Mouse (Mus musculus) intestine, embryonic 16.5 days (tissue): ENCODE results near the gene Shf. TPM values are rescaled to one million over a fixed set of nuclear protein-coding genes. Genes with fewer than 3 reads are reported as not detected.

Source experiments
- ATAC-seq: fragments of 200-750 bp; cut with Nextera tagmentation; 2 replicates; pipeline ENCODE4 v1.8.0; 2017; ENCODE audit warnings: moderate TSS enrichment, moderate library complexity
- H3K27ac ChIP-seq: fragments of 300-500 bp; sonication (generic); 2 replicates; pipeline ENCODE4 v1.5.1; 2014; ENCODE audit warnings: mild to moderate bottlenecking, low read length
- H3K27me3 ChIP-seq: fragments of 300-500 bp; sonication (generic); replicated peaks from 2 replicates; pipeline ENCODE4 v1.6.1; 2014; ENCODE audit warnings: low read length, control low read depth, mixed read lengths; ENCODE audit not compliant: control insufficient read depth, insufficient read depth
- H3K36me3 ChIP-seq: fragments of 300-500 bp; sonication (generic); 2 replicates; pipeline ENCODE4 v1.6.1; 2014; ENCODE audit warnings: low read length, control low read depth; ENCODE audit not compliant: control insufficient read depth, insufficient read depth
- H3K4me1 ChIP-seq: fragments of 300-500 bp; sonication (generic); 2 replicates; pipeline ENCODE4 v1.6.1; 2014; ENCODE audit warnings: low read length, control low read depth, mixed read lengths; ENCODE audit not compliant: control insufficient read depth, insufficient read depth
- H3K4me2 ChIP-seq: fragments of 300-500 bp; sonication (generic); 2 replicates; pipeline ENCODE4 v1.6.1; 2014; ENCODE audit warnings: low read depth, low read length, control low read depth
- H3K4me3 ChIP-seq: fragments of 300-500 bp; sonication (generic); 2 replicates; pipeline ENCODE4 v1.5.1; 2014; ENCODE audit warnings: mild to moderate bottlenecking, low read length
- H3K9ac ChIP-seq: fragments of 300-500 bp; sonication (generic); 2 replicates; pipeline ENCODE4 v1.6.1; 2014; ENCODE audit warnings: low read depth, low read length
- H3K9me3 ChIP-seq: fragments of 300-500 bp; sonication (generic); 2 replicates; pipeline ENCODE4 v1.6.1; 2016; ENCODE audit warnings: low read length, control low read depth; ENCODE audit not compliant: control insufficient read depth
- WGBS: fragments of 180-500 bp; shearing (Covaris S2); extraction: QIAGEN DNeasy Blood & Tissue Kit; methylation state at CpG from one replicate; pipeline ENCODE4 v1.1.7; 2014; 5-methylcytosine and 5-hydroxymethylcytosine counted together
- polyA plus RNA-seq: library from polyadenylated mRNA; unstranded; fragments of >200 nt; fragmentation: Nextera tagmentation; extraction: Ambion mirVana; gene quantifications from 2 replicates; pipeline ENCODE4 v1.2.1, GENCODE M21; 2015

Shf gene
- polyA plus RNA-seq, 1 experiment from 2014 or later, result 1.9 TPM

DNA sequence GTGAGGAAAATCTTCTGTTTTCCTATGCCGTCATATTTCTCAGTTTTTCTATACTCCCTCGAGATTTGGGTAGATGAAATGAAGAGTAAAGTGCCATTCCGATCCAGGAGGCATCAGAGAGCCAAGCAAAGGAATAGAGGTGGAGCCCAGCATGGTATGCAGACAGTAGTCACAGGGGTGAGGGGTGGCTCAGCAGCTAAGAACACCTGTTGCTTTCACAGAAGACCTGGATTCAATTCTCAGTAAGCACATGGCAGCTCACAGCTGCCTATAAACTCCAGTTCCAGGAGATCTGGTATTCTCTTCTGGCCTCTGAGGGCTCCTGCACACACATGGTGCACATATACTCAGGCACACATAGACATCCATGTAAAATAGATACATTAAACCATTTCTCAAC is 3.1 kb upstream of the Shf start:
- ATAC-seq, result no peak

DNA sequence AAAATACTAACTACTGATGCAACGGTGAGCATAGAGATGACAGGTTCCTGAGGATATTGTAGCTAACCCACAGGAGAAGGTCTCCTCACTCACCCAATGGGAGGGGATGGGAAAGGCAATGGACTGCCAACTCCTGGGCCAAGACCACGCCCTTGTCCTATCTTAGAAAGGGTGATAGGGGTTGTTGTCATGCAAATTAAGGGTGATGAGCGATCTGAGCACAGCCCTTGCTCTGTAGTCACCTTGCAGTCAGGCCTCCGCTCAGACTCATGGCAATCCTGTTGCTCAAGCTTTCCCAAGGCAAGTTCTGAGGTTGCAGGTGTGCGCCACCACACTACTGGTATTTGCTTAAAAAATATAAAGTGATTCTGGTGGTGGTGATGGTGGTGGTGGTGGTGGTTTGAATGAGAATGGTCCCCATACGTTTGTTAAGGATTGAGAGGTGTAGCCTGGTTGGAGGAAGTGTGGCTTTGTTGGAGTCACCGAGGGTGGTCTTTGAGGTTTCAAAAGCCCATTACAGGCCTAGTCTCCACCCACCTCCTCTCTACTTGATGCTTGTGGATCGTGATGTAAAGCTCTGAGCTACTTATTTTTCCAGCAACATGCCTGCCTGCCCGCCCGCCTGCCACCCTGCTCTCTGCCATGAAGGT is 1.3 kb upstream of the Shf start:
- H3K9me3 ChIP-seq, result no peaks in the 10 kb centered on the region
- H3K36me3 ChIP-seq, result no peaks in the 10 kb centered on the region
- no peak overlapping the region for H3K27ac ChIP-seq
- no peak for ATAC-seq
- peaks cover 8% of the 10 kb centered on the region for H3K4me1 ChIP-seq
- H3K4me2 ChIP-seq, result no peak overlapping the region
- H3K27me3 ChIP-seq, result no peaks in the 10 kb centered on the region
- H3K9ac ChIP-seq, result no peak overlapping the region
- no peak overlapping the region for H3K4me3 ChIP-seq
- WGBS, result 49% methylated on average over 10 of the region's 10 CpGs

More for the DNA sequence above, 3.1 kb upstream of the Shf start:
- peaks cover 8% of the 10 kb centered on the region for H3K4me1 ChIP-seq
- no peaks in the 10 kb centered on the region for H3K9me3 ChIP-seq
- H3K36me3 ChIP-seq, result no peaks in the 10 kb centered on the region
- no peak overlapping the region for H3K4me2 ChIP-seq
- H3K27ac ChIP-seq, result no peak overlapping the region
- no peak overlapping the region for H3K4me3 ChIP-seq
- no peaks in the 10 kb centered on the region for H3K27me3 ChIP-seq
- 68% methylated on average over 3 of the region's 3 CpGs for WGBS
- no peak overlapping the region for H3K9ac ChIP-seq

GRCm38 (mm10) chr2:122368081-122368971 is 636 bp downstream of the Shf start:
- Histone ChIP-seq H3K27me3 (no peaks in the 10 kb centered on the region), H3K4me2 (peak overlapping the region; percentile 89), H3K4me3 (peak overlapping the region; percentile 74), H3K36me3 (no peaks in the 10 kb centered on the region), H3K27ac (0 out of 2 replicates have a peak overlapping the region, but pooled peaks have one; percentile 42), H3K9me3 (no peaks in the 10 kb centered on the region), H3K4me1 (peaks cover 10% of the 10 kb centered on the region), H3K9ac (peak overlapping the region; percentile 82)
- ATAC-seq, result peak; percentile 72
- 1% methylated on average over 28 of the region's 55 CpGs for WGBS

- ATAC-seq, result no peak
Measured at GRCm38 (mm10) chr2:122367701-122368080, 1.3 kb downstream of the Shf start.

GRCm38 (mm10) chr2:122367181-122367580 is 1.8 kb downstream of the Shf start:
- H3K27ac ChIP-seq, result no peak overlapping the region
- WGBS, result 45% methylated on average over 4 of the region's 4 CpGs
- H3K27me3 ChIP-seq, result no peaks in the 10 kb centered on the region
- ATAC-seq, result no peak
- peak overlapping the region; percentile 89 for H3K4me2 ChIP-seq
- H3K9ac ChIP-seq, result no peak overlapping the region
- peaks cover 10% of the 10 kb centered on the region for H3K4me1 ChIP-seq
- no peaks in the 10 kb centered on the region for H3K36me3 ChIP-seq
- H3K9me3 ChIP-seq, result no peaks in the 10 kb centered on the region
- H3K4me3 ChIP-seq, result no peak overlapping the region

More at GRCm38 (mm10) chr2:122367701-122368080, 1.3 kb downstream of the Shf start:
- Histone ChIP-seq H3K27ac (no peak overlapping the region), H3K4me2 (peak overlapping the region; percentile 89), H3K9ac (peak overlapping the region; percentile 82), H3K4me1 (peaks cover 10% of the 10 kb centered on the region), H3K9me3 (no peaks in the 10 kb centered on the region), H3K27me3 (no peaks in the 10 kb centered on the region), H3K4me3 (peak overlapping the region; percentile 74), H3K36me3 (no peaks in the 10 kb centered on the region)
- WGBS, result 25% methylated on average over 4 of the region's 4 CpGs

GRCm38 (mm10) chr2:122366706-122367105 is 2.3 kb downstream of the Shf start:
- Histone ChIP-seq H3K4me3 (no peak overlapping the region), H3K27ac (no peak overlapping the region), H3K9ac (no peak overlapping the region), H3K4me2 (no peak overlapping the region), H3K27me3 (no peaks in the 10 kb centered on the region), H3K9me3 (no peaks in the 10 kb centered on the region), H3K36me3 (no peaks in the 10 kb centered on the region), H3K4me1 (peaks cover 13% of the 10 kb centered on the region)
- no peak for ATAC-seq
- 46% methylated on average over 5 of the region's 5 CpGs for WGBS

DNA sequence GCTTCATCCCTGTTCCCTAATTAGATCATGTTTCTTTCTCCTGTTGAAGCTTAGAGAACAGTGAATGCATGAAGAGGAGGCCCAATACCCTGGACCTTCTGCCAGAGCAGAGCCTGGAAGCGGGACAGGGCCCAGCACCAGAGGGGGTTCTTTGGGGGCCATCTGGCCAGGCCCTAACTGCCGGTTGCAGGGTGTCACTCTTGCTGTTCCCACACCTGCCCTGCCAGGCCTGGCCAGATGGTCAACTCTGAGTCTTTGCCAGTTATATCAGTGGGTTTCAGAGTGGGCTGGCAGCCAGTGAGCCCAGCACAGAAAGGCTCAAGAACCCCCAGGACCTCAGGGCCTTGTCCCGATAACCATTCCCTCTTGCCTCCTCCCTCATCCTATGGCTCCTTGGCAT is 2.9 kb downstream of the Shf start:
- no peaks in the 10 kb centered on the region for H3K27me3 ChIP-seq
- H3K4me2 ChIP-seq, result no peak overlapping the region
- no peaks in the 10 kb centered on the region for H3K9me3 ChIP-seq
- ATAC-seq, result no peak
- H3K4me1 ChIP-seq, result peaks cover 19% of the 10 kb centered on the region
- H3K36me3 ChIP-seq, result no peaks in the 10 kb centered on the region
- WGBS, result 90% methylated on average over 3 of the region's 3 CpGs
- H3K4me3 ChIP-seq, result no peak overlapping the region
- H3K9ac ChIP-seq, result no peak overlapping the region
- H3K27ac ChIP-seq, result no peak overlapping the region

GRCm38 (mm10) chr2:122365244-122365866 is 3.6 kb downstream of the Shf start:
- no peaks in the 10 kb centered on the region for H3K9me3 ChIP-seq
- no peak overlapping the region for H3K27ac ChIP-seq
- H3K36me3 ChIP-seq, result no peaks in the 10 kb centered on the region
- H3K4me2 ChIP-seq, result no peak overlapping the region
- H3K9ac ChIP-seq, result no peak overlapping the region
- 88% methylated on average over 10 of the region's 10 CpGs for WGBS
- H3K4me3 ChIP-seq, result no peak overlapping the region
- no peak for ATAC-seq
- peaks cover 20% of the 10 kb centered on the region for H3K4me1 ChIP-seq
- H3K27me3 ChIP-seq, result no peaks in the 10 kb centered on the region

DNA sequence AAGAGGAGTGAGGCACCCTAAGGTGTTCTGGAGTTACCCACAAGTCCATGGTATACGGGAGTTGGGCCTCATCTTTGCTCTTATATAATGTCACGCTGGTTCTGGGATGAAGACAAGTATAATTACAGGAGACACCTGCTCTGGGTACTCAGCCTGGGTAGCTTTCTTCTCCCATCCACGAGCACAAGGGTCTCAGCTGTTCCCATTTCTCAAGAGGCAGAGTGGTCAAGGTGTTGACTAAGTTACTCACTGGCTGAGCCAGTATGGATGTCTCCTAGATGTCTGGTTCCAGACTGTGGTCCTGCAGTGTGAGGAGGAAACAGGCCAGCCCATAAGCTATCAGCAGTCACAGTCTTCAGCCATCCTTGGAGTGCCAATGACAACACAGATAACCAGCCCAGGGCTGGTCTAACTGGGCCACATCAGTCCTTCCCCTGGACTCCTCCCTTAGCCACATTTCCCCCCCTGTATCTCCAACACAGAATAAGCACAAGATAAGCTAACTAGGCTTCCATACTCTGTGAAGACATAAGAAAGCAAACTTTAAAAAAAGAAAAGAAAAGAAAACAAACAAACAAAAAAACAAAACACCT is 4.5 kb downstream of the Shf start:
- no peaks in the 10 kb centered on the region for H3K36me3 ChIP-seq
- H3K4me3 ChIP-seq, result no peak overlapping the region
- no peaks in the 10 kb centered on the region for H3K9me3 ChIP-seq
- H3K4me1 ChIP-seq, result peaks cover 17% of the 10 kb centered on the region
- no peak overlapping the region for H3K27ac ChIP-seq
- H3K9ac ChIP-seq, result no peak overlapping the region
- WGBS, result 82% methylated on average over 3 of the region's 3 CpGs
- no peak overlapping the region for H3K4me2 ChIP-seq
- no peak for ATAC-seq
- no peaks in the 10 kb centered on the region for H3K27me3 ChIP-seq
